Mouse (Mus musculus) v-Abl transformed pro-B cells (cell line): ENCODE measurements around the gene Cdc34.

Source experiments
- in situ Hi-C, 2 experiments: fragments of 400-800 bp; cut with MboI; formaldehyde crosslinking; loops; one replicate each; pipeline ENCODE4 v1.15.1; 2025; ENCODE audit not compliant: unreplicated experiment in 2 of 2

Cdc34 gene

GRCm38 (mm10) chr10:79669576-79670057 is 12.4 kb upstream of the Cdc34 start:
- in situ Hi-C loops, result no loop called here

GRCm38 (mm10) chr10:79670071-79670888 is 11.7 kb upstream of the Cdc34 start:
- in situ Hi-C loops, result no loop called here

GRCm38 (mm10) chr10:79671396-79672087 is 10.5 kb upstream of the Cdc34 start:
- in situ Hi-C loops, result no loop called here

GRCm38 (mm10) chr10:79672088-79672455 is 9.9 kb upstream of the Cdc34 start:
- in situ Hi-C loops, result no loop called here

GRCm38 (mm10) chr10:79673054-79673453 is 8.9 kb upstream of the Cdc34 start:
- in situ Hi-C loops, result no loop called here

GRCm38 (mm10) chr10:79675346-79676035 is 6.5 kb upstream of the Cdc34 start:
- in situ Hi-C loops, result loop anchor here in 1 of 2 experiments (25.0 kb wide), 1 partner anchor 1663 kb away; the partner anchor contains the start of gene Pfkl

GRCm38 (mm10) chr10:79680606-79681495 is 1.1 kb upstream of the Cdc34 start:
- in situ Hi-C loops, result loop anchor here in 1 of 2 experiments (25.0 kb wide), 1 partner anchor 1669 kb away; the partner anchor contains the start of gene Pfkl

- in situ Hi-C loops, result loop anchor here in 1 of 2 experiments (25.0 kb wide), 1 partner anchor 1670 kb away; the partner anchor contains the start of gene Pfkl
Observed at GRCm38 (mm10) chr10:79682551-79682915, 538 bp downstream of the Cdc34 start.

GRCm38 (mm10) chr10:79682916-79683582 is 1.1 kb downstream of the Cdc34 start:
- in situ Hi-C loops, result loop anchor here in 1 of 2 experiments (25.0 kb wide), 1 partner anchor 1671 kb away; the partner anchor contains the start of gene Pfkl

GRCm38 (mm10) chr10:79683726-79684640 is 2.0 kb downstream of the Cdc34 start:
- in situ Hi-C loops, result loop anchor here in 1 of 2 experiments (25.0 kb wide), 1 partner anchor 1672 kb away; the partner anchor contains the start of gene Pfkl

GRCm38 (mm10) chr10:79684770-79685600 is 3.0 kb downstream of the Cdc34 start:
- in situ Hi-C loops, result loop anchor here in 1 of 2 experiments (25.0 kb wide), 1 partner anchor 1673 kb away; the partner anchor contains the start of gene Pfkl

- in situ Hi-C loops, result loop anchor here in 1 of 2 experiments (25.0 kb wide), 1 partner anchor 1674 kb away; the partner anchor contains the start of gene Pfkl
Observed at GRCm38 (mm10) chr10:79686219-79686618, 4.2 kb downstream of the Cdc34 start.

GRCm38 (mm10) chr10:79686691-79687090 is 4.7 kb downstream of the Cdc34 start:
- in situ Hi-C loops, result loop anchor here in 1 of 2 experiments (25.0 kb wide), 1 partner anchor 1674 kb away; the partner anchor contains the start of gene Pfkl

GRCm38 (mm10) chr10:79687513-79687912 is 5.5 kb downstream of the Cdc34 start:
- in situ Hi-C loops, result loop anchor here in 1 of 2 experiments (25.0 kb wide), 1 partner anchor 1675 kb away; the partner anchor contains the start of gene Pfkl

GRCm38 (mm10) chr10:79688720-79689119 is 6.7 kb downstream of the Cdc34 start, which contains the start of gene Gzmm:
Gene Gzmm, plus strand, starts transcription at chr10:79689020.
- in situ Hi-C loops, result loop anchor here in 1 of 2 experiments (25.0 kb wide), 1 partner anchor 1676 kb away; the partner anchor contains the start of gene Pfkl

- in situ Hi-C loops, result loop anchor here in 1 of 2 experiments (25.0 kb wide), 1 partner anchor 1677 kb away; the partner anchor contains the start of gene Pfkl
Observed at GRCm38 (mm10) chr10:79689178-79689577, 7.2 kb downstream of the Cdc34 start.
